Mouse (Mus musculus) kidney, adult 2 months (tissue): ENCODE measurements around the gene Nufip2. TPM values are rescaled to one million over a fixed set of nuclear protein-coding genes. Genes with fewer than 3 reads are reported as not detected.

ENCODE experiments used
- DNase-seq: peaks from one replicate; pipeline ENCODE4 v3.0.0; 2021
- H3K27ac ChIP-seq: fragments of 200-500 bp; 2 replicates; pipeline ENCODE4 v1.5.1; 2012; ENCODE audit warnings: low read depth, low read length, control low read depth, inconsistent platforms; ENCODE audit not compliant: insufficient read depth
- H3K27me3 ChIP-seq: fragments of 200-500 bp; replicated peaks from 2 replicates; pipeline ENCODE4 v1.6.1; 2012; ENCODE audit warnings: mild to moderate bottlenecking, moderate library complexity, low read length, inconsistent platforms; ENCODE audit not compliant: control insufficient read depth, insufficient read depth
- H3K36me3 ChIP-seq: fragments of 200-500 bp; 2 replicates; pipeline ENCODE4 v1.6.1; 2012; ENCODE audit warnings: mild to moderate bottlenecking, moderate library complexity, low read length, inconsistent platforms; ENCODE audit not compliant: control insufficient read depth, insufficient read depth
- H3K4me1 ChIP-seq: fragments of 200-500 bp; 2 replicates; pipeline ENCODE4 v1.6.1; 2011; ENCODE audit warnings: low read length; ENCODE audit not compliant: control insufficient read depth, insufficient read depth
- H3K4me3 ChIP-seq: fragments of 200-500 bp; 2 replicates; pipeline ENCODE4 v1.5.1; 2011; ENCODE audit warnings: mild to moderate bottlenecking, low read depth, low read length, control low read depth; ENCODE audit not compliant: insufficient read depth
- CTCF ChIP-seq: fragments of 200-500 bp; conservative IDR thresholded peaks from 2 replicates; pipeline ENCODE4 v1.5.1; 2011; ENCODE audit warnings: low read depth, mild to moderate bottlenecking, control low read depth, low read length, moderate library complexity, mixed read lengths; ENCODE audit not compliant: insufficient read depth, insufficient read length
- POLR2A ChIP-seq: fragments of 200-500 bp; IDR thresholded peaks from one replicate; pipeline ENCODE4 v1.6.1; 2011; ENCODE audit warnings: low read depth, low read length, control low read depth
- WGBS: fragments of 180-500 bp; shearing (Covaris S2); methylation state at CpG from one replicate; pipeline ENCODE4 v1.1.7; 2018; 5-methylcytosine and 5-hydroxymethylcytosine counted together
- polyA plus RNA-seq: library from polyadenylated mRNA; depleted of rRNA; stranded (reverse); fragments of >200 nt; gene quantifications from 2 replicates; pipeline ENCODE4 v1.2.3, GENCODE M21; 2012; rRNA removed

Gene Nufip2
- polyA plus RNA-seq, 1 experiment, result 13.5 TPM

DNA sequence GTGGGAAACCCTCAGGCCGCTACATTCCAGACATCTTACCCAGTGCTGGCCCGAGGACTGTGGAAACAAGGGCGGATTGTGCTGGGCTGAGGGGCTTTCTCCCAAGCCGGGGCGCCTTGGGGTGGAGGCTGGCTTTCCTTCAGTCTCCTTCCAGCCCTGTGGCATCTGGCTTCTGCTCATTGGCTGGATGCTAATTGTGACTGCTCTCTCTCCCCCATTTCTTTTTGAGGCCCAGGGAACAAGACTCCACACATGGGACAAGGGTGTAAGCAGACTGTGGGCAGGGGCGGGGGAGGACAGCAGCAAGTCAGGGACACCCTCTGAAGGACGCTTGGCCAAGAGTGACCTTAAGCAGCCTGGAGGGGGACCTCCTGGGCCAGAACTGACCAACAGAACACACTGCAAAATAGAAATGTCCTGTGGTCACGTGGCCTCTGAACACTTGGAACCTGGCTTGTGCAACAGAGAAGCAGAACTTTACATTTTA lies 105.3 kb downstream of the Nufip2 start:
- Histone ChIP-seq H3K36me3 (no peaks in the 10 kb centered on the region), H3K27me3 (no peaks in the 10 kb centered on the region), H3K27ac (peak overlapping the region; percentile 84), H3K4me3 (no peak overlapping the region), H3K4me1 (peaks cover 36% of the 10 kb centered on the region)
- 25% methylated on average over 8 of the region's 8 CpGs for WGBS
- TF ChIP-seq CTCF (no peak), POLR2A (no peak)
- peak; percentile 62 for DNase-seq

Other genes with a start within 250 kb of the Nufip2 start
- gene Coro6, start 223.7 kb upstream of the Nufip2 start, polyA plus RNA-seq, result 4.4 and 7.9 TPM in 2 replicates
- 22.3 and 31.4 TPM in 2 replicates for gene Ankrd13b, start 196.5 kb upstream of the Nufip2 start, polyA plus RNA-seq
- 53.2 and 58.5 TPM in 2 replicates for gene Git1, start 192.6 kb upstream of the Nufip2 start, polyA plus RNA-seq
- gene Abhd15, start 171.0 kb upstream of the Nufip2 start, polyA plus RNA-seq, result 2.7 and 3.2 TPM in 2 replicates
- gene Trp53i13, start 170.2 kb upstream of the Nufip2 start, polyA plus RNA-seq, result 19.4 and 24.4 TPM in 2 replicates
- not detected in 2 replicates for gene Gm10392, start 167.0 kb upstream of the Nufip2 start, polyA plus RNA-seq
- 4.7 and 6.9 TPM in 2 replicates for gene Taok1, start 78.3 kb upstream of the Nufip2 start, polyA plus RNA-seq
- not detected in 2 replicates for gene Cryba1, start 39.1 kb downstream of the Nufip2 start, polyA plus RNA-seq
- gene Myo18a, start 77.1 kb downstream of the Nufip2 start, polyA plus RNA-seq, result 92.0 and 93.1 TPM in 2 replicates
- gene Gm10277, start 101.6 kb downstream of the Nufip2 start, polyA plus RNA-seq, result 0.04 TPM in 1 of 2 replicates, not detected in the other
- gene Pipox, start 207.9 kb downstream of the Nufip2 start, polyA plus RNA-seq, result 239 and 257 TPM in 2 replicates
- 0.12 and 0.27 TPM in 2 replicates for gene Sez6, start 244.6 kb downstream of the Nufip2 start, polyA plus RNA-seq